Mouse (Mus musculus) midbrain, embryonic 16.5 days (tissue): ENCODE measurements around the gene Gpnmb. TPM values are rescaled to one million over a fixed set of nuclear protein-coding genes. Genes with fewer than 3 reads are reported as not detected.
A peak's percentile ranks its signal among the peaks of the same experiment; 100 is the strongest.

Source experiments
- ATAC-seq: fragments of 200-750 bp; cut with Nextera tagmentation; 2 replicates; pipeline ENCODE4 v1.8.0; 2017; ENCODE audit warnings: moderate TSS enrichment
- H3K27ac ChIP-seq: fragments of 300-500 bp; sonication (generic); 2 replicates; pipeline ENCODE4 v1.5.1; 2014; ENCODE audit warnings: mild to moderate bottlenecking, low read length, mixed read lengths
- H3K27me3 ChIP-seq: fragments of 300-500 bp; sonication (generic); 2 replicates; pipeline ENCODE4 v1.6.1; 2014; ENCODE audit warnings: low read depth, low read length, mixed read lengths; ENCODE audit not compliant: control insufficient read depth, insufficient read depth
- H3K36me3 ChIP-seq: fragments of 300-500 bp; sonication (generic); 2 replicates; pipeline ENCODE4 v1.6.1; 2014; ENCODE audit warnings: mild to moderate bottlenecking, low read length, moderate library complexity, mixed read lengths; ENCODE audit not compliant: control insufficient read depth, insufficient read depth
- H3K4me1 ChIP-seq: fragments of 300-500 bp; sonication (generic); 2 replicates; pipeline ENCODE4 v1.6.1; 2014; ENCODE audit warnings: mild to moderate bottlenecking, low read length, mixed read lengths; ENCODE audit not compliant: control insufficient read depth, insufficient read depth
- H3K4me2 ChIP-seq: fragments of 300-500 bp; sonication (generic); 2 replicates; pipeline ENCODE4 v1.6.1; 2014; ENCODE audit warnings: mild to moderate bottlenecking, low read length, mixed read lengths
- H3K4me3 ChIP-seq: fragments of 300-500 bp; sonication (generic); 2 replicates; pipeline ENCODE4 v1.5.1; 2014; ENCODE audit warnings: low read depth, mild to moderate bottlenecking, low read length, moderate library complexity, mixed read lengths
- H3K9ac ChIP-seq: fragments of 300-500 bp; sonication (generic); 2 replicates; pipeline ENCODE4 v1.6.1; 2014; ENCODE audit warnings: low read depth, low read length, mixed read lengths
- H3K9me3 ChIP-seq: fragments of 300-500 bp; sonication (generic); replicated peaks from 2 replicates; pipeline ENCODE4 v1.6.1; 2014; ENCODE audit warnings: mild to moderate bottlenecking, low read length, mixed read lengths; ENCODE audit not compliant: control insufficient read depth, poor library complexity, severe bottlenecking
- WGBS: fragments of 180-500 bp; shearing (Covaris S2); extraction: QIAGEN DNeasy Blood & Tissue Kit; methylation state at CpG from one replicate; pipeline ENCODE4 v1.1.7; 2014; 5-methylcytosine and 5-hydroxymethylcytosine counted together
- polyA plus RNA-seq: library from polyadenylated mRNA; unstranded; fragments of >200 nt; fragmentation: Nextera tagmentation; extraction: Ambion mirVana; gene quantifications from 2 replicates; pipeline ENCODE4 v1.2.1, GENCODE M21; 2015

Gpnmb gene
- polyA plus RNA-seq, 1 experiment from 2014 or later: 0.63 TPM

DNA sequence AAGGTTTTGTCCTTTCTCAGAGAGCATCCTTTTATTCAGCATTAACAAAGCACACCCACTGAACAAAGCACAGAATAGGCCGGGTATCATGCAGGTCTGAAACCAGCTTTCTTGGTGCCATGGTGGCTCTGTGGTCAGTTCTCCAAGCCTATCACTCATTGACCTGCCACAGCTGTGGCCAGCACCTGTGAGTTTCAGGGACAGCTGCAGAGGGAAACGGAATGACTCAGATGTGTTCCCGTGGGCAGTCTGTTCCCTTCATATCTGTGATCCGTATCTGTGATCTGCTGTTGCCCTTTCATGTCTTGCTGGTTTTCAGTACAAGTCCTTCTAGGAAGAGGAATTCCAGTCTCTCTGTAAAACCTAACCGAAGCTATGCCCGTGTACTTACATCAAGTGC lies 10.2 kb downstream of the Gpnmb start:
- no peak overlapping the region for H3K4me3 ChIP-seq
- no peaks in the 10 kb centered on the region for H3K9me3 ChIP-seq
- H3K36me3 ChIP-seq: no peaks in the 10 kb centered on the region
- 49% methylated on average over 6 of the region's 6 CpGs for WGBS
- ATAC-seq: no peak
- H3K4me1 ChIP-seq: no peaks in the 10 kb centered on the region
- no peaks in the 10 kb centered on the region for H3K27me3 ChIP-seq
- H3K27ac ChIP-seq: no peak overlapping the region
- H3K4me2 ChIP-seq: no peak overlapping the region
- H3K9ac ChIP-seq: no peak overlapping the region

- H3K4me3 ChIP-seq: no peak overlapping the region
- H3K9ac ChIP-seq: no peak overlapping the region
- H3K4me1 ChIP-seq: no peaks in the 10 kb centered on the region
- no peak for ATAC-seq
- H3K36me3 ChIP-seq: no peaks in the 10 kb centered on the region
- 77% methylated on average over 8 of the region's 8 CpGs for WGBS
- no peaks in the 10 kb centered on the region for H3K27me3 ChIP-seq
- H3K4me2 ChIP-seq: no peak overlapping the region
- no peaks in the 10 kb centered on the region for H3K9me3 ChIP-seq
- no peak overlapping the region for H3K27ac ChIP-seq
Observed at GRCm38 (mm10) chr6:49046976-49047375, 10.6 kb downstream of the Gpnmb start.

DNA sequence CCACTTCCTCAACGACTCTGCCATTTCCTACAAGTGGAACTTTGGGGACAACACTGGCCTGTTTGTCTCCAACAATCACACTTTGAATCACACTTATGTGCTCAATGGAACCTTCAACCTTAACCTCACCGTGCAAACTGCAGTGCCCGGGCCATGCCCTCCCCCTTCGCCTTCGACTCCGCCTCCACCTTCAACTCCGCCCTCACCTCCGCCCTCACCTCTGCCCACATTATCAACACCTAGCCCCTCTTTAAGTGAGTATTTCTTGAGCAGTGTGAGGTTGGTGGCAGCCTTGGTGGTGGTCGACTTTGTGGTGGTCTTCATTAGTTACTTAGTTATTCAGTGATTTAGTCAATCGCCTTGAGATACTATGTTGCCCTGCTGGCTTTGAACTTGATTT lies 11.5 kb downstream of the Gpnmb start:
- ATAC-seq: no peak
- Histone ChIP-seq H3K4me3 (no peak overlapping the region), H3K4me1 (no peaks in the 10 kb centered on the region), H3K27ac (no peak overlapping the region), H3K9me3 (no peaks in the 10 kb centered on the region), H3K36me3 (no peaks in the 10 kb centered on the region), H3K4me2 (no peak overlapping the region), H3K9ac (no peak overlapping the region), H3K27me3 (no peaks in the 10 kb centered on the region)
- 82% methylated on average over 10 of the region's 10 CpGs for WGBS

- H3K36me3 ChIP-seq: no peaks in the 10 kb centered on the region
- no peaks in the 10 kb centered on the region for H3K27me3 ChIP-seq
- H3K4me1 ChIP-seq: no peaks in the 10 kb centered on the region
- WGBS: 90% methylated on average over 10 of the region's 10 CpGs
- no peak overlapping the region for H3K4me3 ChIP-seq
- no peak overlapping the region for H3K9ac ChIP-seq
- no peaks in the 10 kb centered on the region for H3K9me3 ChIP-seq
- no peak overlapping the region for H3K27ac ChIP-seq
- no peak for ATAC-seq
- no peak overlapping the region for H3K4me2 ChIP-seq
Observed at GRCm38 (mm10) chr6:49048395-49048794, 12.0 kb downstream of the Gpnmb start.

DNA sequence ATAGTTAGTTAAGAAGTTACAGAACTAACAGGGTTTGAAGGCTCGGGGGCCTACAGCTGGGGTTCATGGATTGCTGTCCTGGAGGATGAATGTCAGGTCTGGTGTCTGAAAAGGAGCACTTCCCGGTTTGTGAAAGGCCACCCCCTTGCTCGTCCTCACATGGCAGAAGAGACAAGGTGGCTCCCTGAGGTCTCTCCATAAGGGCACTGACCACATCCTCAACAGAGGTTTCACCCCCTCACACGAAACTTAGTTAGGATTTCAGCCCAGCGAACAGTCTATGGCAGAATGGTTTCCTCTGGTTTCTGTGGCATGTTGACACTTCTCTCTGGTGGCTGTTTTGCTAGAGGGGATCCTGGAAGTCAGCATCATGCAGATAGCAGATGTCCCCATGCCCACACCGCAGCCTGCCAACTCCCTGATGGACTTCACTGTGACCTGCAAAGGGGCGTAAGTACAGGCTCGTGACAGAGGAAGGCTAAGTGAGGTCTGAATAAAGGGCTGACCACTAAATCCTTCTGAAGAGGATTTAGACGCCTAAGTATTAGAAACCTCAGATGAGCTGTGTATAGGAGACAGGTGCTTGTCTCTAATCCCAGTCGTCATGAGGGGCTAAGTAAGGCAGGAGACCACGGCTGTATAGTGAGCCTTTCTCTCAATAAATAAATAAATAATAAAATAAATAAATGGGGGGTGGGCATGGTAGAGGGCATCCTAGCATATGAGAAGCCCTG lies 14.5 kb downstream of the Gpnmb start:
- no peak overlapping the region for H3K27ac ChIP-seq
- H3K9me3 ChIP-seq: no peaks in the 10 kb centered on the region
- peaks cover 7% of the 10 kb centered on the region for H3K4me1 ChIP-seq
- ATAC-seq: no peak
- H3K4me3 ChIP-seq: no peak overlapping the region
- H3K9ac ChIP-seq: no peak overlapping the region
- WGBS: 37% methylated on average over 11 of the region's 11 CpGs
- no peaks in the 10 kb centered on the region for H3K36me3 ChIP-seq
- H3K4me2 ChIP-seq: no peak overlapping the region
- no peaks in the 10 kb centered on the region for H3K27me3 ChIP-seq

DNA sequence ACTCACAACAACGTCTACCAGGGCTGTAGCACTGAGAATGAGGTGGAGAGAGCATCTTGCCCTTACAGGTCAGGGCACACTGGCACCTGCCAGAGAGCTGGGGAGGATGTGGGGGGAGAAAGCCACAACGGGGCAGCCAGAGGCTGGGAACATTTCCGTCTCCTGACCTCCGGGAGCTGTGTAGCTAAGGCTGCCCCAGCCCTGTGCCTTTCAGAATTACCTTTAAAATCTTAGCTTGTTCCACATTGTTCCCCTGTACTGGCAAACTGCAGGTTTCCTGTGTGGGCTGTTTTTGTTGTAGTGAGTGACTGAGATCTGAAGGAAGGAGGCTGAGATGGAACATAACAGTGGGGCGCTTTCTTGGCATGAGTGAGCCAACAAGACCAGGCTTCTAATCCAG lies 15.8 kb downstream of the Gpnmb start:
- H3K9me3 ChIP-seq: no peaks in the 10 kb centered on the region
- H3K27ac ChIP-seq: no peak overlapping the region
- no peaks in the 10 kb centered on the region for H3K36me3 ChIP-seq
- H3K27me3 ChIP-seq: no peaks in the 10 kb centered on the region
- peaks cover 12% of the 10 kb centered on the region for H3K4me1 ChIP-seq
- H3K9ac ChIP-seq: no peak overlapping the region
- WGBS: 71% methylated on average over 5 of the region's 5 CpGs
- no peak overlapping the region for H3K4me3 ChIP-seq
- no peak overlapping the region for H3K4me2 ChIP-seq
- ATAC-seq: no peak

- H3K9ac ChIP-seq: peak overlapping the region; percentile 26; the same call in 1 of the 2 replicates
- peaks cover 12% of the 10 kb centered on the region for H3K4me1 ChIP-seq
- peak overlapping the region; percentile 32; the same call in 1 of the 2 replicates for H3K4me2 ChIP-seq
- peak overlapping the region; percentile 50 for H3K27ac ChIP-seq
- no peaks in the 10 kb centered on the region for H3K9me3 ChIP-seq
- ATAC-seq: peak; percentile 83
- no peak overlapping the region for H3K4me3 ChIP-seq
- no peaks in the 10 kb centered on the region for H3K27me3 ChIP-seq
- WGBS: 2% methylated on average over 7 of the region's 7 CpGs
- no peaks in the 10 kb centered on the region for H3K36me3 ChIP-seq
Observed at GRCm38 (mm10) chr6:49055256-49055733, 18.9 kb downstream of the Gpnmb start.

DNA sequence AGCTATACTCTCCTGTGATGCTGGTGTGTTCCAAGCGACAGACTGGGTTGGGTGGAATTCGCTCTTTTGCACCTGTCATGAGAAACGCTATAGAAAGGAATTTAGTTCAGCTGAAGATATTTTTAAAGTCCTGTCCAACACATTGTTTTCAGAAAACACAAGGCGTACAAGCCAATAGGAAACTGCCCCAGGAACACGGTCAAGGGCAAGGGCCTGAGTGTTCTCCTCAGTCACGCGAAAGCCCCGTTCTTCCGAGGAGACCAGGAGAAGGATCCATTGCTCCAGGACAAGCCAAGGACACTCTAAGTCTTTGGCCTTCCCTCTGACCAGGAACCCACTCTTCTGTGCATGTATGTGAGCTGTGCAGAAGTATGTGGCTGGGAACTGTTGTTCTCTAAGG lies 19.7 kb downstream of the Gpnmb start:
- WGBS: 48% methylated on average over 9 of the region's 9 CpGs
- no peak for ATAC-seq

More for the DNA sequence above, 19.7 kb downstream of the Gpnmb start:
- Histone ChIP-seq H3K27me3 (no peaks in the 10 kb centered on the region), H3K4me1 (peaks cover 12% of the 10 kb centered on the region), H3K4me2 (no peak overlapping the region), H3K9ac (no peak overlapping the region), H3K4me3 (no peak overlapping the region), H3K36me3 (no peaks in the 10 kb centered on the region), H3K9me3 (no peaks in the 10 kb centered on the region), H3K27ac (peak overlapping the region; percentile 10; the same call in 1 of the 2 replicates)
